In the genomic region with DNA sequence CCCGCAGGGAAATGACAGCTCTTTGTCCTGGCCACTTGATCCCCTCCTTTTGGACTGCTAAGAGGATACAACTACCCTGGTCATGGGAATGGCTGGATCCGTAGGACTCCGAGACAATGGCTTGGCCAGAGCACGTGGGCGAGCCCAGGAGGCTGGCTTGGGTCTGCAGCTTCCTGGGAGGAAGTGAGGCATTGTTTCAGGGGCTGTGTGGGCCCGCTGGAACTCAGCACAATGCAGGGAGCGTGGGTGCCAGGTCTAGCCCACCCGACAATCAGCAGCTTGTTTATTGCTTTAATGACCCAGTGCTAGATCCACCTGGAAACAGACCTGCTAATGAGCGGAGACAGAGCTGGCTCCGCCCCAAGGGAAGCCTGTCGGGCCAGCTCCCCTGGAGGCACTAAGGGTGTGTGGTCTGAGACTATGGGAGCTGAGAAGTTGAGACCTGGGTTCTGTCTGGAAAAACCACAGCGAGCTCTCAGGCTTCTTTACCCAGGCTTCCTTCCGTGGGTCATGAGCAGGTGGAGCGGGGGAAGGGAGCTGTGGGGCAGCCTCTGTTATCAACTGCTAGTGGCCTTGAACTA, we compare ENCODE assay signal across 9 mouse cellular contexts. TPM values are rescaled to one million over a fixed set of nuclear protein-coding genes. Genes with fewer than 3 reads are reported as not detected.
DNase-seq lines count a peak whose midpoint lies in the region; ATAC-seq and TF ChIP-seq lines count a peak whose summit lies in the region.
"Had no signal": no experiment of that assay in that cellular context is flagged by ENCODE, and none has a peak within 500 bp of the region (broad histone marks: within the 10 kb centered on the region; RNA-seq: fewer than 3 reads in every experiment).

No protein-coding gene starts in this region.

- no peak for TF ChIP-seq CTCF in lung, adult 2 months (IDR thresholded peaks at IDR 0.05; ENCODE audit: insufficient read depth, low read length)
- no peak; the same call in 1 of the 2 replicates for TF ChIP-seq CTCF in left cerebral cortex, adult 2 months (IDR thresholded peaks at IDR 0.05)

- intact Hi-C loops in left cerebral cortex, adult 2 months (cut with DNase I) = loop anchor here (1.0 kb wide), 1 partner anchor 51 kb away; no protein-coding TSS in a partner anchor

- H3K27me3 ChIP-seq in megakaryocyte, embryonic 14.5 days (replicated peaks) = peaks cover 11% of the 10 kb centered on the region
- no peaks in the 10 kb centered on the region for H3K27me3 ChIP-seq in forebrain, embryonic 12.5 days
- H3K27me3 ChIP-seq in intestine, embryonic 14.5 days (replicated peaks; ENCODE audit: control insufficient read depth, insufficient read depth, low read length) = no peaks in the 10 kb centered on the region

- ATAC-seq in megakaryocyte, adult 5-6 weeks (ENCODE audit: poor library complexity, severe bottlenecking) = no peak
- peak; percentile 27; the same call in 1 of the 2 replicates for ATAC-seq in forebrain, embryonic 12.5 days (ENCODE audit: low FRiP score)
- ATAC-seq in intestine, embryonic 14.5 days (replicated peaks; ENCODE audit: low FRiP score, low TSS enrichment, low read depth) = no peak

- peak; percentile 62 for DNase-seq in intestine, embryonic 14.5 days (ENCODE audit: low spot score)
- peak; percentile 39 for DNase-seq in lung, adult 2 months
- no peak for DNase-seq in right cerebral cortex, postnatal 14 days
- no peak for DNase-seq in frontal cortex, adult 2 months (ENCODE audit: extremely low spot score in 1 of 2, low spot score in 1 of 2)
- DNase-seq in left cerebral cortex, adult 2 months (ENCODE audit: extremely low spot score in 1 of 2, low spot score in 2 of 2) = no peak

- H3K4me3 ChIP-seq in megakaryocyte, embryonic 14.5 days (replicated peaks) = peak overlapping the region; percentile 82
- no peak overlapping the region for H3K4me3 ChIP-seq in forebrain, embryonic 12.5 days (replicated peaks)
- no peak overlapping the region for H3K4me3 ChIP-seq in intestine, embryonic 14.5 days (ENCODE audit: low read depth, low read length)
- no peak overlapping the region for H3K4me3 ChIP-seq in lung, adult 2 months (replicated peaks; ENCODE audit: extremely low read depth, low read depth, low read length)
- no peak overlapping the region for H3K4me3 ChIP-seq in left cerebral cortex, adult 2 months

- H3K36me3 ChIP-seq in megakaryocyte, embryonic 14.5 days (replicated peaks; ENCODE audit: low read length) = no peaks in the 10 kb centered on the region
- H3K36me3 ChIP-seq in forebrain, embryonic 12.5 days (replicated peaks) = no peaks in the 10 kb centered on the region
- no peaks in the 10 kb centered on the region for H3K36me3 ChIP-seq in intestine, embryonic 14.5 days (ENCODE audit: control insufficient read depth, insufficient read depth, low read length)

- H3K9ac ChIP-seq in forebrain, embryonic 12.5 days = no peak overlapping the region
- H3K9ac ChIP-seq in intestine, embryonic 14.5 days (ENCODE audit: low read length) = no peak overlapping the region
- H3K9ac ChIP-seq: liver, embryonic 14.5 days had no signal

- no peak overlapping the region for H3K27ac ChIP-seq in forebrain, embryonic 12.5 days
- H3K27ac ChIP-seq in intestine, embryonic 14.5 days (ENCODE audit: low read depth) = peak overlapping the region; percentile 40
- H3K27ac ChIP-seq in left cerebral cortex, adult 2 months = no peak overlapping the region
- H3K27ac ChIP-seq: liver, embryonic 14.5 days had no signal

- H3K4me2 ChIP-seq in forebrain, embryonic 12.5 days = peak overlapping the region; percentile 0; the same call in 1 of the 2 replicates
- H3K4me2 ChIP-seq in intestine, embryonic 14.5 days (ENCODE audit: low read length) = no peak overlapping the region

- peaks cover 2% of the 10 kb centered on the region for H3K9me3 ChIP-seq in megakaryocyte, embryonic 14.5 days
- no peaks in the 10 kb centered on the region for H3K9me3 ChIP-seq in forebrain, embryonic 12.5 days
- no peaks in the 10 kb centered on the region for H3K9me3 ChIP-seq in intestine, embryonic 14.5 days (ENCODE audit: control insufficient read depth, low read length)

- WGBS in forebrain, embryonic 12.5 days = 33% methylated on average over 14 of the region's 14 CpGs
- WGBS in intestine, embryonic 14.5 days = 33% methylated on average over 14 of the region's 14 CpGs
- WGBS in lung, adult 2 months = 18% methylated on average over 14 of the region's 14 CpGs

- peaks cover 11% of the 10 kb centered on the region for H3K4me1 ChIP-seq in megakaryocyte, embryonic 14.5 days
- peaks cover 14% of the 10 kb centered on the region for H3K4me1 ChIP-seq in forebrain, embryonic 12.5 days
- peaks cover 4% of the 10 kb centered on the region; the same call in 1 of the 2 replicates for H3K4me1 ChIP-seq in intestine, embryonic 14.5 days (replicated peaks; ENCODE audit: control insufficient read depth, insufficient read depth, low read length)
- H3K4me1 ChIP-seq in lung, adult 2 months (ENCODE audit: control insufficient read depth, insufficient read depth, low read length) = no peaks in the 10 kb centered on the region; the same call in 1 of the 2 replicates

- peak; percentile 31; the same call in 1 of the 2 replicates for TF ChIP-seq POLR2A in lung, adult 2 months (IDR thresholded peaks at IDR 0.05; ENCODE audit: borderline replicate concordance, extremely low read depth, low read depth, low read length)

RNA-seq across cellular contexts. Expression of gene Sox13, which starts 24.3 kb away (rescaled TPM):
- 1.3 and 3.4 TPM in 2 replicates for polyA plus RNA-seq in megakaryocyte, embryonic 14.5 days (2012; ENCODE audit: insufficient read depth, low replicate concordance)
- 0.76 and 1.3 TPM in 2 replicates for total RNA-seq in megakaryocyte, adult 5-6 weeks (2015)
- 0.24 and 0.70 TPM in 2 replicates for total RNA-seq in megakaryocyte, adult 5-6 weeks (2017)
- 13.1 and 13.3 TPM in 2 replicates for polyA plus RNA-seq in forebrain, embryonic 12.5 days (2016; fragmentation: Nextera tagmentation; extraction: Ambion mirVana)
- 12.1 and 12.3 TPM in 2 replicates for polyA plus RNA-seq in intestine, embryonic 14.5 days (2014; fragmentation: Nextera tagmentation; extraction: Ambion mirVana)
- 134 and 144 TPM in 2 replicates for polyA plus RNA-seq in lung, adult 2 months (2012; rRNA removed)
- polyA plus RNA-seq in frontal cortex, adult 2 months (2012; rRNA removed) = 18.1 and 19.6 TPM in 2 replicates
- 1 to 10 TPM; 8.9 to 9.3 TPM for total RNA-seq in left cerebral cortex, adult 2 months (2021)

Comparison
In these comparisons a context has a peak if more than half of its experiments do, and no peak if none do; other contexts are left out.
1. DNase-seq: peak in intestine, embryonic 14.5 days (single experiment) and lung, adult 2 months (single experiment); none in right cerebral cortex, postnatal 14 days (single experiment), frontal cortex, adult 2 months (0 of 2) and left cerebral cortex, adult 2 months (0 of 2).